Mouse (Mus musculus) cortical plate, adult 2 months (tissue): ENCODE results near the gene Ap4s1.

Experiments
- CTCF ChIP-seq: fragments of 200-500 bp; IDR thresholded peaks from 2 replicates; pipeline ENCODE4 v1.5.1; 2011; ENCODE audit warnings: mild to moderate bottlenecking, control low read depth, low read length; ENCODE audit not compliant: insufficient read depth; ENCODE audit errors: extremely low read depth
- POLR2A ChIP-seq: fragments of 200-500 bp; IDR thresholded peaks from 2 replicates; pipeline ENCODE4 v1.6.1; 2011; ENCODE audit warnings: mild to moderate bottlenecking, low read length, control low read depth; ENCODE audit not compliant: insufficient read depth; ENCODE audit errors: extremely low read depth

GRCm38 (mm10) chr12:51729058-51729457 is 38.2 kb downstream of the Ap4s1 start:
- TF ChIP-seq CTCF (no peak), POLR2A (no peak)
